Mouse (Mus musculus) R1 (cell line): ENCODE measurements around the gene Nktr.

Experiments
- DNase-seq: peaks from one replicate; pipeline ENCODE4 v3.0.0-alpha.2; 2018; ENCODE audit warnings: low read depth, low spot score

Nktr gene

DNA sequence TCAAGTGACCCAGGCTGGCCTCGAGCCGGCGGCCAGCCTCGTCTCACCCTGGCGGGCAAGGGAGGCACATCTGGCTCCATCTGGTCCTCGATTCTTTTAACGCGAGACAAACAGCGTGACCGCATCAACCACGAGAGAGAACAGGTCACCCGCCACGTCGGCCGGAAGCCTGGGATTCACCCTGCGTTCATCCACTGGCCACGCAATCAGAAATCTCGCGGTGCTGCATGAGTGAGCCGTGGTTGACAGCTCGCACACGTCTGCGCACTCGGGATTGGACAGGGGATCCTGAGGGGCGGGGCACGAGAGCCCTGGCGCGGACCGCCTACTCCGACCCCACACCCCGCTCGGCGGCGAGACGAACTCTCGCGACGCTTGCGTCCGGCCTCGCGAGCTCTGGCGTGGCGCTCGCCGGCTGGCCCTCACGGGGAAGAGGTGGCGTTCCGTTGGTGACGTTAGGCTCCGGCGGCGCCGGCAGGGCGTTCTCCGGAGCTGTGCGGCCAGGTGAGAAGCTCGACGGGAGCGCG lies at the start of gene Nktr:
Nktr (plus strand) TSS at position 378 of the 527 bp plus-strand sequence.
- peak; percentile 98 for DNase-seq

DNA sequence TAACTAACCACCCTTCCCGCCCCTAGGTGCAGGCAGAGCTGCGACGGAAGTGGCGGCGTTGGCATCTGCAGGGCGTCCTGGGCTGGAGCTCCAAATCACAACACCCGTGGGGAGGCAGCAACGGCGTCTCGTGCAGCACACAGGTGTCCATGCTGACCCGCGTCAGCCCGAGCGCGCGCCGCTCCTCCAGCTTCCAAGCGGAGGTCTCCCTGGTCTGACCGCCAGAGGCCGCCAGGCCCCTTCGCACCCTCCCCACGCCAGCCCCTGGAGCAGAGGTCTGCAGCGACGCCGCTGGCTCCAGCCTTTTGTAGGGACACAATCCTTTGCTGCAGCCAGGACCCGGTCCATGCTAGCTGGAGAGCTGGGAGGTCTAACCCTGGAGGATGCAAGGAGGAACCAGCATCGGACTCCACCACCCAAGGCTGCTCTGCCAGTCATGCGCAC lies 49.6 kb upstream of the Nktr start:
- DNase-seq: peak; percentile 66

DNA sequence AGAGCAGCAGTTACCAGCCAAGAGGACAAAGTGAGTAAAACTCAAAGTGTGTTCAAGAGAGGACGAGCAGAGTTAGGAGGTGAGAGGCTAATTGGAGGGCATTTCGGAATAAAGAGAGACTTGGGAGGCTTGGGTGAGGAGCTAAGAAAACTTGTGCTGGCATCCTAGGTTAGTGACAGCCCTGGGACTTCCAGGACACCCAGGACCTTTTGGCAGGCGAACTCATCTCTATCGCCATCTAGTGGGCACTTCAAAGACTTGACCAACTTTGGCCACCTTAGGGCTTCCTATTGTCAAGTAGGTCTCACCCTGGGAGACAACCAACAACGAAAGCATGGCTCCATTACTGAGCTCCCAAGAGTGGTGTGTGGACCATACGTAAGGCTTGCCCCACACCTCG lies 47.7 kb upstream of the Nktr start:
- peak; percentile 69 for DNase-seq

DNA sequence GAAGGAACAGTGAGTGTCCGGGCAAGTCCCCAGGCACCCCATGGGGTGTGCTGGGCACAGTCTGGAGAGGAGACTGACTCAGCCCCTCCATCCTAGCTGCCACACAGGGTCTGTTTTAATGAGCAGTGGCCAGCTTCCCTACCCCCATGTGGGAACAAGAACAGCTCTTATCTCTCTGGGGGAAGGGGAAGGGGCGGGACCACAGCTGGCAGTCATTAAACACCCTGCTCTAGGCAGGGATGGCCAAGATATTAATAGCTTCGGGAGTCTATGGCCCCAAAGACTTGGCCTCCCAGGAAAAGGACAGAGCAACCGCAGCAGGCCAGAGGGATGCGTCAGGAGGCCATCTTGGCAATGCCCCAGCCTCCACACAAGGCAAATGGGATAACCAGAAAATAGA lies 46.7 kb upstream of the Nktr start:
- no peak for DNase-seq

DNA sequence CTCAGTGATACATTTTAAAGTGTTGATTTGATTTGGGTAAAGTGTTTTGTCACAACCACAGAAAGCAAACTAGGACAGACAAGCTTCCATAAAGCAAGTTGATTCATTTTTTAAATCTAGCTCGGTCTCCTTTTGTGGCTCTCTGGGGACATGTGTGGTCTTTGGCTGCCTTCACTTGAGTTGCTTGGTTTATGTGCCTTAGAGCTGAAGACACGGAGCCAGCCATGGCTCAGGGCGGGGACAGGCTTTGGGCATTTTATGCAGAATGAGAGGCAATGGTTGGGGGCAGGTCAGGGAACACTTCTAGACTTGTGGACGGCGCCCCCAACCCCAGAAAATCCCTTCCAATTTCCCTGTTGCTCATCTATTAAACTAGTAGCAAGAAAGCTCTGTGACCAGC lies 45.3 kb upstream of the Nktr start:
- no peak for DNase-seq

DNA sequence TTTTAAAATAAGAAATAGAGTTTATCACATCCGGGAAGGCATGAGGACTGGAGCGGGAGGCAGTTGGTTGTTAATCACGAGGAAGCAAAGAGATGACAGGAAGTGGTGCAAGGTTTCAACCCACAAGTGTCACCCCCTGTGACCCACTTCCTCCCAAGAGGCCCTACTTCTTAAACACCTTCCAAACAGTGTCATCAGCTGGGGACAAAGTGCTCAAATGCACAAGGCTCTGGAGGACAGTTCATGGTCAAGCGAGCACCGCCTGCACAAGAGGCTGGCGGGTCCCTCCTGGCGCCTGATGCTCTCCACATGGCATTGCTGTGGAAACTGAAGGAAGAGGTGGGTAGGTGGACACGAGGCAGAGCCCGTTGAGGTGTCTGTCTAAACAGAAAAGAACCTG lies 44.0 kb upstream of the Nktr start:
- no peak for DNase-seq

DNA sequence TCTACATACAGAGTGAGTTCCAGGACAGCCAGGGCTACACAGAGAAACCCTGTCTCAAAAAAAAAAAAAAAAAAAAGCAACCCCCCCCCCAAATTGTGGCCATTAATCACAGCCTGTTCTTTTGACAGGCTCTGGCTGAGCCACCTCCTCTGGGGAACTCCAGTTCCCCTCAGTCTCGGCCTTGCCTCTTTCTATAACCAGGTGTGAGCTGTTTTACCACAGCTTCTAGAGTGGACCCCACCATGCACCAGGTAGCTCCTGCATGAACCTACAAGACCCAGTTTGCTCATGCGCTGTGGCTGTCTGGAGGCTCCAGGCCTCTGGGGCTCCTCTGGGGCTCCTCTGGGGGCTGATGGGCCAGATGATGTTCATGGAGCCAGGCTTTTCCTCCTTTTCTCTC lies 43.4 kb upstream of the Nktr start:
- no peak for DNase-seq

DNA sequence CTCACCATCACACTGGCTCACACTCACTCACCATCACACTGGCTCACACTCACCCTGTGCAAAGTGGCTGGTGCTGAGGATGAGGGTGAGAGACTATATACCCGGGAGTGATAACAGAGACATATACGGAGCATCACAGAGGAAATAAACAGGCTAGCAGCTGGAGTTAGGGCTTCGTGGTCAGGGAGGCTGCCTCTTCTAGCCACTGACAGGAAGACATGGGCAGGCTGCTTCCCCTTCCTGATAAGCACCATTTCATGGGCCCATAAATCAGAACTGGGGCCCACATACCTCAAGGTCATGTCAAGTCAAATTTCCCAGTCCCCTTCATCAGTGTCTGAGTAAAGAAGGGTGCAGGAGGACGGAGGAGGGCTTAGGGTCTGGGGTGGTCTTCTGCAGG lies 41.9 kb upstream of the Nktr start:
- DNase-seq: no peak

DNA sequence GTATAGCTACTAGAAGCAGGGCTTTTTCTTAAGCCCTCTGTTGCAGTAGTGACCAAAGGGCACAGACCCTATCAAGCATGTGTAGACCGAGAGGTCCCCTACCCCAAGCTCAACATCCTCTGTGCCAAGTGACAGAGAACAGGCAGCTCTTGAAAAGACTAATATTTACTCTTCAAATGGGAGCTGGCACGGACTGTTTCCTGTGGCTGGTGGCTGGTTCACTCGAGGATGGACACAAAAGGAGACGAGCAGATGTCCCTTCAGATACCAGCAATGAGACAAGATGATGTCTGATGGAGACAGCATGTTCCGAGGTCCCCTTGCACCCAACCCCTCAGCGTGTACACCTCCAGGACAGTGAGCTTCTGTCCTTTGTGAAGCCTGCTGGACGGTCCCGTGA lies 41.5 kb upstream of the Nktr start:
- no peak for DNase-seq

DNA sequence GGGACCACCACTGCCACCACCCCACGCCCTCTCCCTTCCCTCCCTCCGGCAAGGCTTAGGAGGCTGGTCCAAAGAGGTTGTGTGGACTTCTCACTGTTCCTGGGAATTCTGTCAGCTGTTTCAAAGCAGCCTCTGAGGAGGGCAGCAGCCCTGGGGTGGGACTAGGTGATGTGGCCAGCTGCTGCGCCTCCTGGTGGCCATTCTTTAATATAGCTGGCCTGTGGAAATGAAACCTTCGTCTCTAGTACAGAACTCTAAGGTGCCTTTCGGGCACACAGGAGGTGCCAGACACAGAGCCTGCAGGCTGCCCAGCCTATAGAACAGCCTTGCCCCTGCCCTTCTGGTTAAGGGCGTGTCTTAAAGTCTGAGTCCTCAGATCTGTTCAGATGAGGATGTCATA lies 39.4 kb upstream of the Nktr start:
- DNase-seq: peak; percentile 59

DNA sequence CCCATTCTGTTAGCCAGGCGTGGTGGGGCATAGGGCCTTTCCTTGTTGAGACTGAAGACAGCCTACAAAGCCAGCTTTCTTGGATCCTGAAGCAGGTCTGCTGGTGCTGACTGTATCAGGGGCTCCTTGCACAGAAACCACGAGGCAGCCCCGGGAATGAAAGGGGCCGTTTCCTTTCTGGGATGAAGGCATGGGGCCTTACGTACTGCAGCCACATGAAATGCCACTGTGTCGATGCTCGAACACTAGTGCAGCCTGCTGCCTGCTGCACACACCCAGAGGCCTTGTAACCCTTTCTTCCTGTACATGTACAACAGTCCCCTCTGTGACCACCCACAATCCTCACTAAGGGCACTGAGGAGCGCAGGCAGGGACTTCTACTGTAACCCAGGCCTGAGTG lies 37.8 kb upstream of the Nktr start:
- DNase-seq: no peak

DNA sequence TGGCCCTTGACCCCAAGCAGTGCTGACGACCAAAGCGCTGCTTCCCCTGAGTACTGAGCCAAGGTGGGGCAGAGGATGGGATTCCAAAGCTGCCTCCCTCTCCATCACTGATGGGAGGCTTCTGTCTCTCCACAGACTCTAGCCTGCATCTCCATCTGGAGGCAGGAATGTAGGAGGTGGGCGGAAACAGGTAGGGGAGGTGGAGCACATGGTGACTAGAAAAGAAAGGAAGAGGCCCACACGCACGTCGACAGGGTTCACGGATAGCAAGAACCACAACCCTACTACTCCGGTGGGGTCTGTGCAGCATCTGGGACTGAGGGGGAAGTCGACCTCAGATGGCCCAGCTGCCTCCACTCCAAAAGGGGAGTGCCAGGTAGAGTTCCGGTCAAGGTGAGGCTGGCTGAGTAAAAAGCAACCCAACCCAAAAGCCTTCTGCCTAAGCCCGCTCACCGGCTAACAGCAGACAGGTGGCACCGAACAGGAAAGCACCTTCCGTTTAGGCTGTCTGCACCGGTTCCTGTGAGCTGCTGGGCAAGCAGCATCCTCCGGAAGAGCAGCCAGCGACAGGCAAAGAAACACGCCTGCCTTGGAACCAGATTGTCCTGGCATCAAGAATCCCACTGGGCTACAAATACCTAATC lies 36.8 kb upstream of the Nktr start:
- DNase-seq: no peak

DNA sequence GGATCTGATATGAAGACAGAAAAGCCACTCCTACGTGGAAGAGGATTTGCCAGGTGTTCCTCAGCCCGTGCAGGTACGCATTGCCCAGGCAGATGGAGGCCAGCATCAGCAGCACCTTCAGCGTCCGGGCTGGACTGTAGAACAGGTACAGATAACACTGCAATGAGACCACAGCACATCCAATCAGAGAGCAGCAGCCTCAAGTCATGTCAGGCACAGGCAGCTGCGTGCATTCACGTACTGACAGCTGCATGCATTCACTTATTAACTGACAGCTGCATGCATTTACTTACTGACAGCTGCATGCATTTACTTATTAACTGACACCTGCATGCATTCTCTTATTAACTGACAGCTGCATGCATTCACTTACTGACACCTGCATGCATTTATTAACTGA lies 34.3 kb upstream of the Nktr start:
- DNase-seq: no peak

DNA sequence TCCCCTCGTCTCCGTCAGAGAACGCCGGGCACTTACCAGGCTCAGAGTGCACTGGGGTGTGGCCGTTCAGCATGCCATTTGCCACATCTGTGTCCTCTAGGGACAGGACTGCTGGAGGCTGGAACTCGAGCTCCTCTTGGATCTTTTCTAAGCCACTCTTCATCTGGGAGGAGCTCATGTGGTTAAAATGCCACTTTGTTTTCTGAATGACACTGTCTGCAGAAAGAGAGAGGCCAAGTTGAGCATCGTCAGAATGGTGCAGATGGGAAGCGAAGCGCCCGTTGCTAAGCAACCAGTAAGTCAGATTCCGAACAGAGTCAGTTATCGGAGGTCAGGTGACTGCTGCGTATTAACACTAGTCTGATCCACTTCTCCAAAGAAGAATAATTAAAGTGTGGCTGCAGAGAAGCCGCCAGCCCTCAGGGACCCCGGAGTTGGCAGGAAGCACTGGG lies 28.7 kb upstream of the Nktr start:
- peak; percentile 52 for DNase-seq

DNA sequence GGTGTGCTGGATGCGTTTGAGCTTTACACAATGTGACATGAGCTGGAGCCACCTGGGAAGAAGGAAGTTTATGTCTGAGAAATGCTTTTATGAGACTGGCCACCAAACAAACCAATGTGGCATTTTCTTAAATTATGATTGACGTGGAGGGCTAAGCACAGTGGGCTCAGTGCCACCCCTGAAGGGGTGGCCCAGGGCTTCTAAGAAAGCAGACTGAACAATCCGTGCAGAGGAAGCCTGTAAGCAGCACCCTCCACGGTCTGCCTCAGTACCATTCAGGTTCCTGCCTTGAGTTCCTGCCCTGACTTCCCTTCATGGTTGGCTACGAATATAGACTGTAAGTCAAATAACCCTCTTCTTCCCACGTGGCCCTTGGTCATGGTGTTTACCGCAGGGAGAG lies 28.2 kb upstream of the Nktr start:
- no peak for DNase-seq

DNA sequence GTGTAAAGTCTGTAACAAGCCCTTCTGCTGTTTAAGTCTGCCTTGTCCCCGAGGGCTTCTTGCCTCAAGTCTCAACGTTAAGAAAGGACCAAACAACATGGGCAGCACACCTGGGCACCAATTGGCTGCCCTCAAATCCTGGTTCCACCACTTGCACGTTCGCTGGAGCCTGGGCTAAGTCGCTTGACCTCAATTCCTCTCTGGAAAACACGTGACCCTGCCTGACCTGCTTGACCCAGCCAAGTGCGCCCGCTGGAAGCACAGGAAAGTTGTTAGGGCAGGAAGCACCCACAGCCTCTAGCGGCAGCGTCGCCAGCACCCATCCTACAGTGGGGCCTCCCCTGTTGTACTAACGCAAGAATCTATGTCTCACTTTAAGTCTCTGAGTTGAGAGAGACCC lies 24.2 kb upstream of the Nktr start:
- no peak for DNase-seq

DNA sequence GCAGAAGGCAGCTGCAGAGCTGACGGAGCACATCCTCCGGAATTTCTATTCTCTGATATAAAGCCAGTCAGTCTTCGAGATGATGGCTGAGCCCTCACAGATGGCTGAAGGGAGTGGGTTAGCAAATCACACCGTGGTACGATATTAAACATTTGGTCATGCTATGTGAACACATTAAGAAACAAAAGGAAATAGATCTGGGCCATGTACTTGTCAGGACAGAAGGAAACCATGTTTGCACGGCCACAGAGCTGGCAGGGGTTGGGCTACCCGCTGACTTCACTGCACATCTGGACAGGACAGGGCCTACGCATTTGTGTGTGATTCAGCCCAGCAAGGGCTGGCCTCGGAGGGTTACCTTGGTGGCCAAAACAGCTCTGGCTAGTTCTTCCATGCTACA lies 22.3 kb upstream of the Nktr start:
- DNase-seq: no peak

DNA sequence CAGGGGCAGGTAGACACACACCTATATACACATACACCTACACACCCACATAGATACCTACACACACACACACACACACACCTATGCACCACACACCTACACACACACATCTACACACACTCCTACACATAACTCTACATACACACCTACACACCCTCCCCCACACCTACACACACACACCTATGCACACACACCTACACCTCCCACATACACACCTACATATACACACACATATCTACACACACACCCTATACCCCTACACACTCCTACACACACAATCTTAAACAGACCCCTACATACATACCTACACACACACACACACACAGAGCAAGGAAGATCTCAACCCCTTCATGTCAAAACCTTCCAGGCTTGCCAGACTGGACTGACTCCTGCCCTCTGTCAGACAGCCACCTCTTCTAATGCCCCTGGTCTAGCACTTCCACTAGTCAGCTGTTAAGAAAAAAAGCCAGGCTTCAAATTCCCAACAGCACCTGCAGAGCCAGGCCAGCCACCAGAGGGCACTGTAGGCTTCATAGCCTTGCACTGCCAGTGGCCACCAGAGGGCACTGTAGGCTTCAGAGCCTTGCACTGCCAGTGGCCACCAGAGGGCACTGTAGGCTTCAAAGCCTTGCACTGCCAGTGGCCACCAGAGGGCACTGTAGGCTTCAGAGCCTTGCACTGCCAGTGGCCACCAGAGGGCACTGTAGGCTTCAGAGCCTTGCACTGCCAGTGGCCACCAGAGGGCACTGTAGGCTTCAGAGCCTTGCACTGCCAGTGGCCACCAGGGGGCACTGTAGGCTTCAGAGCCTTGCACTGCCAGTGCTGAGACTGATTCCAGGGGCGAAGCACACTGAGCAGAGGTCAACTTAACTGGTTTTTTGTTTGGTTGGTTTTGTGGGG lies 21.6 kb upstream of the Nktr start:
- peak; percentile 39 for DNase-seq

DNA sequence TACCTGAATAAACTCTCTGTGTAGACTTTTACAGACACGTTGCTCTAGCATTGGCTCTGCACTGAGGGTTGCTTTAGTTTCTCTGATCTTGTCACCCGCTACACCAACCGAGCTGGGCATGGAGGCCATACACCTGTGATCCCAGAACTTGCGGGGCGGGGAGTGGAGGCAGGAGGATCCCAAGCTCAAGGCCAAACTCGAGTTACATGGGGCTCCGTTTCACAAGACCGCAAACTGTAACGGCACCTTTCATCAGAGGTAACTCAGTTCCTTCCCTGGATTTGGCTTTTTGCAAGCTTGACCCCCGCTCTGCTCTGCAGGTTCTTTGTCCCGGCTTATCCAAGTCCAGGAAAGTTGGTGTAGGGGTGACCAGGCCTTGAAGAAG lies 14.7 kb upstream of the Nktr start:
- DNase-seq: no peak

DNA sequence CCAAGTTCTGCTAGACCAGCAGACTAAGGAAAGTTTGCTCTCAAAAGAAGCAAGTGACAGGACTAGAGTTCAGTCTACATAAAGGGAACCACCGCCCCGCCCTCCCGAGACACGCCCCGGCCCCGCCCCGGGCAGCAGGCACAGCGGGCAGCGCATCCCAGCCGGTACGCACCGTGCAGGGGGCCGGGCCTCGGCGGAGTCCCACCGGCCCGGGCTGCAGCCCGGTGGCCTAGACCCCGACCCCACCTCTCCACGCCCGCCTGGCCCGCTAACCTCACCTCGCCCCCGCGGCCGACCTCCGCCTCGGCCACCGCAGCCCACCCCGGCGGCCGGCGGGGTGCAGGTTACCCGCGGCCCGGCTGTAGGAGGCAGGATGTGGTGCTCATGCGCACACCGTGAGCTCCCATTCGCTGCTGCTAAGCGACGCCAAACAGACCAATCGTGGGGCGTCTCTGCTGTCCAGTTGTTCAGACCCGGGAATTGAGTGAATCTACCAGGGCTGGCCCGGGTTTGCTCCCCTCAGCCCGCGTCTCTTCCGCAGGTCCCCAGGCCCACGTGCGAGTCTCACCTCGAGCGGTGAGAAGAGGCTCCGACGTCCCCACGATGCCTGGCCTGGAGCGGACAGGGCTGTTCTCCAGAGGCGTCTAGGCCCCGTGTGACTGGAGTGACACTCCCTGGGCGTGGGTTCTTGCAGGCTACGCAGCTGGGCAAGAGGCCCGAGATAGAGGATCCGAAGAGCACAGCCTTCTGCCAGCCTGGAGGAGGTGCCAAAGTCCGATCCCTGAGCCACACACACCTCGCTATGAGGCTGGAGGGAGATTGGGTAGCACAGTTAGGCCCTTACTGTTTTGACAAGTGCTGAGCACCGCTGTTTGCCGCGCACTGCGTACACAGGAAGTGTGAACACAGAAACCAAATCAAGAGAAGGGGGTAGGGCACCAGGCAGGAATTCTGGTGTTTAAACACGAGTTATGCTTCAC lies 14.0 kb upstream of the Nktr start, which contains the start of gene Sec22c:
Sec22c (minus strand) TSS at position 845 of the 980 bp plus-strand sequence.
- DNase-seq: peak; percentile 95

DNA sequence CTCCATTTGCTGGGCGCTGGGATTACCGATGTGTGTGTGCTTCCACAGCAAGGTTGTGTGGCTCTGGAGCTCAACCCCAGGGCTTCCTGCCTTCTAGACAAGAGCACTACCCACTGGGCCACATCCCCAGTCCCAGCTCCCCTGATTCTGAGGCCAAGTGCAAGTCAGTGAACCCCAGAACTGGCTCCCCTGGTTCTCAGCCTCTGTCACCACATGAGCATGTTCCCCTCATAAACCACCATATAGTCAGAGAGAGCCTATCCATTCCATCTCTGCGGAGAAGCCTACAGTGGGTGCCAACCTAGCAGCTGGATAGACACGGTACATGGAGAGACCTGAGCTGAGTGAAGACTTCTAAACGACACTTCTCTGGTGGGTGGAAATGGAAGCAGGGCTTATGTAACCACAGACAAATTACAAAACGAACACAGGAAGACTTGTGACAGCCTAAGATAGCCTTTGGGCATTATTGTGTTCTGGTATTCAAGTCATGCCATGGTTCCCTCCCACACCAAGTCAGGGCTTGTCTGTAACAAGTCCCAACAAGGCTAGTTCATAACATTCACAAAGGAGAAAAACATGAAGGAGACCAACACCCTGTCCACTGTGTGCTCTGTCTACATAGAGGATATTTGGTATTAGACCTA lies 12.8 kb upstream of the Nktr start:
- DNase-seq: no peak
